Mouse (Mus musculus) testis, adult 2 months (tissue): ENCODE measurements around the gene Oas1f.

ENCODE experiments used
- CTCF ChIP-seq: fragments of 200-500 bp; IDR thresholded peaks from 2 replicates; pipeline ENCODE4 v1.5.1; 2012; ENCODE audit warnings: low read depth, mild to moderate bottlenecking, inconsistent platforms, low read length, moderate library complexity; ENCODE audit not compliant: control insufficient read depth, insufficient read depth, insufficient replicate concordance
- POLR2A ChIP-seq: fragments of 200-500 bp; IDR thresholded peaks from 2 replicates; pipeline ENCODE4 v1.6.1; 2012; ENCODE audit warnings: low read depth, mild to moderate bottlenecking, inconsistent platforms, low read length, moderate library complexity; ENCODE audit not compliant: control insufficient read depth

DNA sequence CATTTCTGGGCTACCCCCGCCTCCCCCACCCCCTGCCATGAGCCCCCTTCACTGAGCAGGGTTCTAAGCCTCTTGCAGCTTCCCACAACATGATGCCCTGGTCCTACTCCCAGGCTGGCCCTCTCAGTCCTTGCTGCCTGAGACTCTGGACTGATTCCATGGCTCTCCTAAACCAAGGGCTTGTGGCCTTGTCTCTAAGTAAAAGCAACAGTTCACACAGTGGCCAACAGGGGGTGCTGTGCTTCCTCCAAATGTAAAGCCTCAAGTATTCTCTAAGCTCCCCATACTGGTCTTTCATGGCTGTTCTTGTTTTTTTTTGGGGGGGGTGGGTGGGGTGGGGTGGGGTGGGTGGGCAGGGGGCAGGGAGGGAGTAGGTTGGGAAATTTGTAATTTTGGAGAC lies 40.7 kb upstream of the Oas1f start:
- TF ChIP-seq CTCF = peak; percentile 33; the same call in 1 of the 2 replicates
- no peak for TF ChIP-seq POLR2A
